8 mouse cellular contexts compared by ENCODE assay signal in the genomic region with DNA sequence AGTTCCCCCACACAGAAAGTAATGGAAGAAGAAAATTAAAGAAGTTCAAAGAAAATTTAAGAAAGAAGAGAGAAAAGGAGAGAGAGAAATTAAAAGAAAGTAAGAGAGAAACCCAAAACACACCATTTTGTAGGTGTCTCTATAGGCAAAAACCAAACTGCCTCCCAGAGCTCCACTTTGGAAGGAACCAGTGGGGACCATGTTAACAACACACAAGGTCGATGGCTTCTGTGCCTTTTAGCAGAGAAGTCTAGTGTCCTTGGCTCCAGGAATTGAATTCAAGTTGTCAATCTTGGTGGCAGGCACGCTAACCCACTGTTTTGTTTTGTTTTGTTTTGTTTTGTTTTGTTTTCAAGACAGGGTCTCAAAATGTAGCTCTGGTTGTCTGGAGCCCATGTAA. TPM values are rescaled to one million over a fixed set of nuclear protein-coding genes. Genes with fewer than 3 reads are reported as not detected.
A peak's percentile ranks its signal among the peaks of the same experiment; 100 is the strongest.
DNase-seq lines count a peak whose midpoint lies in the region; ATAC-seq lines count a peak whose summit lies in the region.
"Had no signal": no experiment of that assay in that cellular context is flagged by ENCODE, and none has a peak within 500 bp of the region (broad histone marks: within the 10 kb centered on the region; RNA-seq: fewer than 3 reads in every experiment).

No protein-coding gene starts in this region.

- no peaks in the 10 kb centered on the region for H3K9me3 ChIP-seq in megakaryocyte, embryonic 14.5 days
- H3K9me3 ChIP-seq in forebrain, embryonic 16.5 days (ENCODE audit: control insufficient read depth, low read length), result no peaks in the 10 kb centered on the region
- H3K9me3 ChIP-seq in limb, embryonic 15.5 days, result no peaks in the 10 kb centered on the region
- no peaks in the 10 kb centered on the region for H3K9me3 ChIP-seq in stomach, embryonic 15.5 days

- no peak overlapping the region; the same call in 1 of the 2 replicates for H3K27ac ChIP-seq in forebrain, embryonic 16.5 days (ENCODE audit: low read length)
- peak overlapping the region; percentile 9; the same call in 1 of the 2 replicates for H3K27ac ChIP-seq in limb, embryonic 15.5 days
- H3K27ac ChIP-seq in stomach, embryonic 15.5 days, result no peak overlapping the region

- peak overlapping the region; percentile 35 for H3K4me2 ChIP-seq in forebrain, embryonic 16.5 days (ENCODE audit: low read length)
- H3K4me2 ChIP-seq in limb, embryonic 15.5 days, result peak overlapping the region; percentile 70
- H3K4me2 ChIP-seq in stomach, embryonic 15.5 days, result peak overlapping the region; percentile 88

- peaks cover 55% of the 10 kb centered on the region for H3K4me1 ChIP-seq in megakaryocyte, embryonic 14.5 days
- H3K4me1 ChIP-seq in forebrain, embryonic 16.5 days (replicated peaks; ENCODE audit: control insufficient read depth, insufficient read depth, low read length), result peaks cover 13% of the 10 kb centered on the region
- H3K4me1 ChIP-seq in limb, embryonic 15.5 days, result peaks cover 17% of the 10 kb centered on the region
- peaks cover 10% of the 10 kb centered on the region; the same call in 1 of the 2 replicates for H3K4me1 ChIP-seq in stomach, embryonic 15.5 days

- peaks cover 3% of the 10 kb centered on the region for H3K36me3 ChIP-seq in megakaryocyte, embryonic 14.5 days (replicated peaks; ENCODE audit: low read length)
- H3K36me3 ChIP-seq in forebrain, embryonic 16.5 days (ENCODE audit: control insufficient read depth, insufficient read depth), result no peaks in the 10 kb centered on the region
- peaks cover 9% of the 10 kb centered on the region; the same call in 1 of the 2 replicates for H3K36me3 ChIP-seq in limb, embryonic 15.5 days
- no peaks in the 10 kb centered on the region for H3K36me3 ChIP-seq in stomach, embryonic 15.5 days

- peaks cover 35% of the 10 kb centered on the region for H3K27me3 ChIP-seq in megakaryocyte, embryonic 14.5 days (replicated peaks)
- peaks cover 3% of the 10 kb centered on the region; the same call in 1 of the 2 replicates for H3K27me3 ChIP-seq in forebrain, embryonic 16.5 days (replicated peaks; ENCODE audit: control insufficient read depth, insufficient read depth, low read length)
- no peaks in the 10 kb centered on the region for H3K27me3 ChIP-seq in limb, embryonic 15.5 days
- no peaks in the 10 kb centered on the region; the same call in 1 of the 2 replicates for H3K27me3 ChIP-seq in stomach, embryonic 15.5 days (replicated peaks)

- intact Hi-C loops in gastrocnemius, postnatal 14 days (cut with DNase I; ENCODE audit: low total_unique reads), result no loop called here

- no peak for ATAC-seq in megakaryocyte, adult 5-6 weeks (ENCODE audit: poor library complexity, severe bottlenecking)
- no peak for ATAC-seq in forebrain, embryonic 16.5 days
- no peak for ATAC-seq in limb, embryonic 15.5 days (ENCODE audit: insufficient number of reproducible peaks, low FRiP score, low TSS enrichment, low read depth)
- ATAC-seq in stomach, embryonic 15.5 days (ENCODE audit: insufficient read depth, low FRiP score, low read depth), result no peak

- 35% methylated on average over 2 of the region's 2 CpGs for WGBS in forebrain, embryonic 16.5 days
- 60% methylated on average over 2 of the region's 2 CpGs for WGBS in limb, embryonic 15.5 days
- WGBS in stomach, embryonic 15.5 days, result 60% methylated on average over 2 of the region's 2 CpGs

- DNase-seq in gastrocnemius, postnatal 14 days, result no peak
- DNase-seq in frontal cortex, postnatal 10 days (ENCODE audit: low spot score in 2 of 2), result no peak

- no peak overlapping the region for H3K9ac ChIP-seq in forebrain, embryonic 16.5 days (replicated peaks; ENCODE audit: low read depth, low read length)
- H3K9ac ChIP-seq in limb, embryonic 15.5 days, result no peak overlapping the region
- H3K9ac ChIP-seq in stomach, embryonic 15.5 days, result no peak overlapping the region

- peak overlapping the region; percentile 46 for H3K4me3 ChIP-seq in megakaryocyte, embryonic 14.5 days (replicated peaks)
- no peak overlapping the region for H3K4me3 ChIP-seq in forebrain, embryonic 16.5 days (replicated peaks; ENCODE audit: low read length)
- H3K4me3 ChIP-seq in limb, embryonic 15.5 days, result peak overlapping the region; percentile 66
- H3K4me3 ChIP-seq in stomach, embryonic 15.5 days (replicated peaks), result peak overlapping the region; percentile 62

RNA-seq across cellular contexts. Expression of gene Exosc6, which starts 6.8 kb away (rescaled TPM):
- polyA plus RNA-seq in megakaryocyte, embryonic 14.5 days (2012; ENCODE audit: insufficient read depth, low replicate concordance), result 17.8 and 46.3 TPM in 2 replicates
- 7.4 and 13.8 TPM in 2 replicates for total RNA-seq in megakaryocyte, adult 5-6 weeks (2015)
- 11.3 and 13.4 TPM in 2 replicates for total RNA-seq in megakaryocyte, adult 5-6 weeks (2017)
- not detected in 2 replicates for polyA plus RNA-seq in forebrain, embryonic 16.5 days (2015; fragmentation: Nextera tagmentation; extraction: Ambion mirVana)
- polyA plus RNA-seq in limb, embryonic 15.5 days (2015; fragmentation: Nextera tagmentation; extraction: Ambion mirVana), result 8.2 and 9.7 TPM in 2 replicates
- 17.7 and 20.5 TPM in 2 replicates for polyA plus RNA-seq in stomach, embryonic 15.5 days (2015; fragmentation: Nextera tagmentation; extraction: Ambion mirVana)
- total RNA-seq in gastrocnemius, postnatal 14 days (2021), result not detected
- polyA plus RNA-seq: large intestine, adult 2 months had no signal

RNA-seq across cellular contexts. Expression of gene Clec18a, which starts 29.3 kb away (rescaled TPM):
- not detected in 2 replicates for polyA plus RNA-seq in megakaryocyte, embryonic 14.5 days (2012; ENCODE audit: insufficient read depth, low replicate concordance)
- not detected in 2 replicates for total RNA-seq in megakaryocyte, adult 5-6 weeks (2015)
- total RNA-seq in megakaryocyte, adult 5-6 weeks (2017), result not detected in 2 replicates
- polyA plus RNA-seq in forebrain, embryonic 16.5 days (2015; fragmentation: Nextera tagmentation; extraction: Ambion mirVana), result 0.28 and 0.67 TPM in 2 replicates
- not detected in 2 replicates for polyA plus RNA-seq in limb, embryonic 15.5 days (2015; fragmentation: Nextera tagmentation; extraction: Ambion mirVana)
- not detected in 2 replicates for polyA plus RNA-seq in stomach, embryonic 15.5 days (2015; fragmentation: Nextera tagmentation; extraction: Ambion mirVana)
- total RNA-seq in gastrocnemius, postnatal 14 days (2021), result under 1 TPM; 0.53 to 0.96 TPM
- polyA plus RNA-seq: large intestine, adult 2 months had no signal

RNA-seq across cellular contexts. Expression of gene Aars, which starts 29.9 kb away (rescaled TPM):
- 29.9 and 34.3 TPM in 2 replicates for polyA plus RNA-seq in megakaryocyte, embryonic 14.5 days (2012; ENCODE audit: insufficient read depth, low replicate concordance)
- 8.4 and 10.3 TPM in 2 replicates for total RNA-seq in megakaryocyte, adult 5-6 weeks (2015)
- 26.0 and 29.3 TPM in 2 replicates for total RNA-seq in megakaryocyte, adult 5-6 weeks (2017)
- polyA plus RNA-seq in forebrain, embryonic 16.5 days (2015; fragmentation: Nextera tagmentation; extraction: Ambion mirVana), result 72.1 and 80.1 TPM in 2 replicates
- polyA plus RNA-seq in limb, embryonic 15.5 days (2015; fragmentation: Nextera tagmentation; extraction: Ambion mirVana), result 48.0 and 48.4 TPM in 2 replicates
- 51.1 and 52.4 TPM in 2 replicates for polyA plus RNA-seq in stomach, embryonic 15.5 days (2015; fragmentation: Nextera tagmentation; extraction: Ambion mirVana)
- 10 to 100 TPM; 46.3 to 53.3 TPM for total RNA-seq in gastrocnemius, postnatal 14 days (2021)

RNA-seq across cellular contexts. Expression of gene Ddx19b, which starts 31.3 kb away (rescaled TPM):
- 1.1 TPM in 1 of 2 replicates, not detected in the other for polyA plus RNA-seq in megakaryocyte, embryonic 14.5 days (2012; ENCODE audit: insufficient read depth, low replicate concordance)
- 4.3 and 5.5 TPM in 2 replicates for total RNA-seq in megakaryocyte, adult 5-6 weeks (2015)
- 8.6 and 10.5 TPM in 2 replicates for total RNA-seq in megakaryocyte, adult 5-6 weeks (2017)
- polyA plus RNA-seq in forebrain, embryonic 16.5 days (2015; fragmentation: Nextera tagmentation; extraction: Ambion mirVana), result 8.7 and 10.2 TPM in 2 replicates
- 4.9 and 5.0 TPM in 2 replicates for polyA plus RNA-seq in limb, embryonic 15.5 days (2015; fragmentation: Nextera tagmentation; extraction: Ambion mirVana)
- polyA plus RNA-seq in stomach, embryonic 15.5 days (2015; fragmentation: Nextera tagmentation; extraction: Ambion mirVana), result 6.4 and 6.9 TPM in 2 replicates
- 10 to 100 TPM in 1 of 2 experiments, 1 to 10 TPM in 1; 9.3 to 11.0 TPM for total RNA-seq in gastrocnemius, postnatal 14 days (2021)

RNA-seq across cellular contexts. Expression of gene Pdpr, which starts 31.5 kb away (rescaled TPM):
- 0.89 and 1.00 TPM in 2 replicates for polyA plus RNA-seq in megakaryocyte, embryonic 14.5 days (2012; ENCODE audit: insufficient read depth, low replicate concordance)
- total RNA-seq in megakaryocyte, adult 5-6 weeks (2015), result 8.1 and 9.6 TPM in 2 replicates
- total RNA-seq in megakaryocyte, adult 5-6 weeks (2017), result 14.9 and 18.5 TPM in 2 replicates
- polyA plus RNA-seq in forebrain, embryonic 16.5 days (2015; fragmentation: Nextera tagmentation; extraction: Ambion mirVana), result 13.4 and 14.0 TPM in 2 replicates
- polyA plus RNA-seq in limb, embryonic 15.5 days (2015; fragmentation: Nextera tagmentation; extraction: Ambion mirVana), result 8.9 and 10.0 TPM in 2 replicates
- 8.6 and 9.6 TPM in 2 replicates for polyA plus RNA-seq in stomach, embryonic 15.5 days (2015; fragmentation: Nextera tagmentation; extraction: Ambion mirVana)
- 10 to 100 TPM; 65.9 to 84.2 TPM for total RNA-seq in gastrocnemius, postnatal 14 days (2021)

Comparison
In these comparisons a context has a peak if more than half of its experiments do, and no peak if none do; other contexts are left out.
1. H3K4me2 ChIP-seq: peak in every context shown above with its lines; median percentile 88 in stomach, embryonic 15.5 days; 70 in limb, embryonic 15.5 days; 35 in forebrain, embryonic 16.5 days.